Mouse (Mus musculus) CH12.LX (cell line): ENCODE data around the gene Grid2.

Experiments used
- BHLHE40 ChIP-seq: IDR thresholded peaks from 2 replicates; pipeline ENCODE4 v1.6.1; 2011; ENCODE audit warnings: mild to moderate bottlenecking, low read depth, low read length, improper control_type of control experiment
- CTCF ChIP-seq, 2 experiments: IDR thresholded peaks in 1 of 2; conservative IDR thresholded peaks in 1 of 2; 2 replicates each; pipeline ENCODE4 v1.5.1; 2011 to 2012; ENCODE audit warnings: low read depth in 2 of 2, low read length in 2 of 2, improper control_type of control experiment in 1 of 2, inconsistent platforms in 1 of 2, mild to moderate bottlenecking in 1 of 2, moderate library complexity in 1 of 2
- ELF1 ChIP-seq: IDR thresholded peaks from 2 replicates; pipeline ENCODE4 v1.6.1; 2014; ENCODE audit warnings: low read depth, mild to moderate bottlenecking, inconsistent platforms, low read length, improper control_type of control experiment
- EP300 ChIP-seq: IDR thresholded peaks from 2 replicates; pipeline ENCODE4 v1.6.1; 2011; ENCODE audit warnings: low read length, improper control_type of control experiment
- NELFE ChIP-seq: IDR thresholded peaks from 2 replicates; pipeline ENCODE4 v1.6.1; 2011; ENCODE audit warnings: low read depth, low read length, improper control_type of control experiment
- POLR2A ChIP-seq: IDR thresholded peaks from 2 replicates; pipeline ENCODE4 v1.6.1; 2011; ENCODE audit warnings: low read depth, mild to moderate bottlenecking, improper control_type of control experiment, low read length
- POLR2AphosphoS2 ChIP-seq: IDR thresholded peaks from 2 replicates; pipeline ENCODE4 v1.6.1; 2011; ENCODE audit warnings: low read depth, low read length, improper control_type of control experiment
- SMC3 ChIP-seq: IDR thresholded peaks from 2 replicates; pipeline ENCODE4 v1.6.1; 2011; ENCODE audit warnings: low read depth, low read length, improper control_type of control experiment

- no peak for TF ChIP-seq POLR2A
- no peak for TF ChIP-seq ELF1
- no peak for TF ChIP-seq SMC3
- TF ChIP-seq EP300: no peak
- TF ChIP-seq CTCF (conservative IDR thresholded peaks at IDR 0.05 in 1 of 2, IDR thresholded peaks at IDR 0.05 in 1 of 2; ENCODE audit: low read depth in 2 of 2, low read length in 2 of 2): no peak
- no peak for TF ChIP-seq BHLHE40
- TF ChIP-seq NELFE: no peak
- TF ChIP-seq POLR2AphosphoS2: no peak
Measured at GRCm38 (mm10) chr6:64731126-64731525, 1475.5 kb downstream of the Grid2 start.
